Mouse (Mus musculus): ENCODE results near the gene Slc39a1.
"Not testable (repeated sequence)": the region's sequence is repeated elsewhere in the genome, so short reads cannot be mapped to it uniquely, and the experiment has no call there.

Gene Slc39a1

GRCm38 (mm10) chr3:90265932-90266741, 18.2 kb downstream of the Slc39a1 start:
- peak; percentile 12 for DNase-seq (ENCODE audit: low read depth, low spot score)

- DNase-seq (ENCODE audit: low read depth, low spot score), result no peak
These were observed 19.2 kb downstream of the Slc39a1 start for GRCm38 (mm10) chr3:90266901-90267775.

- no peak for DNase-seq (ENCODE audit: low read depth, low spot score)
These were observed 20.2 kb downstream of the Slc39a1 start for GRCm38 (mm10) chr3:90268190-90268589.

- DNase-seq (ENCODE audit: low read depth, low spot score), result no peak
These were observed 21.0 kb downstream of the Slc39a1 start for GRCm38 (mm10) chr3:90268971-90269370.

- DNase-seq (ENCODE audit: low read depth, low spot score), result no peak
These were observed 22.8 kb downstream of the Slc39a1 start for GRCm38 (mm10) chr3:90270784-90271183.

GRCm38 (mm10) chr3:90272170-90272569, 24.2 kb downstream of the Slc39a1 start:
- no peak for DNase-seq (ENCODE audit: low read depth, low spot score)

GRCm38 (mm10) chr3:90273855-90274254, 25.9 kb downstream of the Slc39a1 start:
- no peak for DNase-seq (ENCODE audit: low read depth, low spot score)

DNA sequence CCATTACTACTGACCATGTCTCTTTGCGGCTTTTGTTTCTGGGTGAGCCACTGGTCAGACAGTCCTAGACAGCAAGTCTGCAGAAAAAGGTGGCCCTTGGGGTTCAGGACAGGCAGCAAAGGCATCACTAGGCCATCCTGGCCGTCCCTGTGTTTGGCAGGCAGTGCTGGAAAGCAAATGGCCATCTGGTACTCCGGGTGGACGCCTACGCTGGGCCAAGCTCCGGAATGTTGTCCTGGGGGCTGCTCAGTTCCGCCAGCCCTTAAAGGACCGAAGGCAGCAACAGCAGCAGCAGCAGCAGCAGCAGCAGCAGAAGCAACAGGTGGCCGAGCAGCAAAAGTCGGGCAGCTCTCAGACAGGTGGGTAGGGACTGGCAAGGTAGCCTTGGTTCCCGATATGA, 27.3 kb downstream of the Slc39a1 start:
- DNase-seq (ENCODE audit: low read depth, low spot score), result no peak

DNA sequence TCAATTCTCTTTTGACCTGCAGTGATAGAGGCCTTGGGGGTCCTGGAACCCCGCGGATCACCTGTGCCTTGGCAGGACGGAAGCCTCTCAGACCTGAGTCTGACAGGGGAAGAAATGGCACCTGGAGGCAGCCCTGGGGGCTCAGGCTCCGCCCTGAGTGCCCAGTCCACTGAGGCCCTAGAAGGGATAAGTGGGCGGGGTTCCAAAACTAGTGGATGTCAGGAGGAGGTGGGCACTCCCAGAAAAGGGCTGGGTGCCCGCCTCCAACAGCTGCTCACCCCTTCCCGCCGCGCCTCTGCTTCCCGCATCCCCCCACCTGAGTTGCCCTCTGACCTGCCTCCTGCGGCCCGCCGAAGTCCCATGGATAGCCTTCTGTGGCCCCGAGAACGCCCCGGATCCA, 28.9 kb downstream of the Slc39a1 start:
- no peak for DNase-seq (ENCODE audit: low read depth, low spot score)

DNA sequence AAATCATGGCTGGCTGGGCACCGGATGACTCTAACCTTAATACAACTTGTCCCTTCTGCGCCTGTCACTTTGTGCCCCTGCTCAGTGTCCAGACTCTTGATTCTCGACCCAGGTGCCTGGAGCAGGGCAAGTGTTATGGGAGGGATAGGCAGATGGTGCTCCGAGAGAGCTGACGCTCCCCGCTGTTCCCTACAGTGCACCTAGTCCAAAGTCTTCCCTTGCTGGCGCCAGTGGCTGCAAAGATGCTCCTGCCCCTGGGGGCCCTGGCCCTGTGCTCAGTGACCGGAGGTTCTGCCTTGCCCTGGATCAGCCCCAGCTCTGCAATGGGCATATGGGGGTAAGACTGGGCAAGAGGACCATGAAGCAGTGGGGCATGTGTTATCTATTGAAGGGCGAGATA, 29.8 kb downstream of the Slc39a1 start:
- no peak for DNase-seq (ENCODE audit: low read depth, low spot score)

- no peak for DNase-seq (ENCODE audit: low read depth, low spot score)
These were observed 30.2 kb downstream of the Slc39a1 start for GRCm38 (mm10) chr3:90278211-90278610.

DNA sequence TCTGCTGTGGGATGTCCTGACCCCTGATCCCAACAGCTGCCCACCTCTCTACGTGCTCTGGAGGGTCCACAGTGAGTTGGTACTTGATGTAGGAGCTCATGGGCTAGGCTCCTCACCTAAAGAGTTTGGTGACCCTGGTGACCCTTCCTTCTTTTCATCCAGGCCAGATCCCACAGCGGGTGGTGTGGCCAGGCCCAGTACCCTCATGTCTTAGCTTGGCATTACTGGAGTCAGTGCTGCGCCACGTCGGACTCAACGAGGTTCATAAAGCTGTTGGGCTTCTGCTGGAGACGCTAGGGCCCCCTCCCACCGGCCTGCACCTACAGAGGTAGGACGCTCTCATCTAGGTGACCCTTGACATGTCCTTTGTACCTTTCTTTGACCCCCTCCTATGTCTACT, 31.2 kb downstream of the Slc39a1 start:
- DNase-seq (ENCODE audit: low read depth, low spot score), result no peak

DNA sequence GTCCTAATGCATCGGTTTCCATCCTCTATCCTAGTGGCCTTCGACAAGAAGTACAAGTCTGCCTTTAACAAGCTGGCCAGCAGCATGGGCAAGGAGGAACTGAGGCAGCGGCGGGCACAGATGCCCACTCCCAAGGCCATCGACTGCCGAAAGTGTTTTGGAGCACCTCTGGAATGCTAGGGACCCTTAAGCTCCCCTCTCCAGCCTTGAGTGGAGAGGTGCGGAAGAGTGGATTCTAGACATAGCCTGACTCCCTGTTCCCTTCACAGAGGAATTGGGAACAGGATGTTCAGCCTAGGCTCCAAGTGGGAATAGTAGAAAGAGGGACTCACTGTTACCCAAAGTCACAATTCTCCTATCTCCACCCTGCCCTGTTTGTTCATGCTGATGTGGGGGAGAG, 31.8 kb downstream of the Slc39a1 start:
- no peak for DNase-seq (ENCODE audit: low read depth, low spot score)

GRCm38 (mm10) chr3:90280708-90281107, 32.7 kb downstream of the Slc39a1 start:
- peak; percentile 36 for DNase-seq (ENCODE audit: low read depth, low spot score)

DNA sequence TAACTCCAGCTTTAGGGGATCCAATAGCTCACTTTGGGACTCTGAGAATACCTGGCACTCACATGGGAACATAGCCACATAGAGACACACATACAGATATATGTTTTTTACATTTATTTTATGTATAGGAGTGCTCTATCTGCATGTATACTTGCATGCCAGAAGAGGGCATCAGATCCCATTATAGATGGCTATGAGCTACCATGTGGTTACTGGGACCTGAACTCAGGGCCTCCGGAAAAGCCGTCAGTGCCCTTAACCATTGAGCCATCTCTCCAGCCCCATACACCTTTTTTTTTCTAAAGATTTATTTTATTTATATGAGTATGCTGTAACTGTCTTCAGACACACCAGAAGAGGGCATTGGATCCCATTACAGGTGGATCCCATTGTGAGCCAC, 36.2 kb downstream of the Slc39a1 start:
- DNase-seq (ENCODE audit: low read depth, low spot score), result no peak

- not testable (repeated sequence) for DNase-seq (ENCODE audit: low read depth, low spot score)
These were observed 41.4 kb downstream of the Slc39a1 start for GRCm38 (mm10) chr3:90289403-90289802.

DNA sequence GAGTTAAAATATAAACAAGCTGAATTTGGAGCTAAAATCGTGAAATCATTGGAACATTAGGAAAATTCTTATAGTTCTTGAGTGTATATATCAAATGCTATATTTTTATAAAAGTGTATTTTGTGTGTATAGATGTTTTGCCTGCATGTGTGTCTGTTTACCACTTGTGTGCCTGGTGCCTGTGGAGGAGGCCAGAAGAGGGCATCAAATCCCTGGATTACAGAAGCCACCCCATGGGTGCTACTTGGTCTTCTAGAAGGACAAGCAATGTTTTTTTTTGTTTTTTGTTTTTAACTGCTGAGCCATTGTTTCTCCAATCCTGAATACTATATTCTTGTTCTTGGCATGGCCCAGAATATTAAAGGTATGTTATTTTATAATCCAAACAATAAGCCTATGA, 42.6 kb downstream of the Slc39a1 start:
- DNase-seq (ENCODE audit: low read depth, low spot score), result no peak

GRCm38 (mm10) chr3:90291982-90292344, 44.0 kb downstream of the Slc39a1 start:
- no peak for DNase-seq (ENCODE audit: low read depth, low spot score)

DNA sequence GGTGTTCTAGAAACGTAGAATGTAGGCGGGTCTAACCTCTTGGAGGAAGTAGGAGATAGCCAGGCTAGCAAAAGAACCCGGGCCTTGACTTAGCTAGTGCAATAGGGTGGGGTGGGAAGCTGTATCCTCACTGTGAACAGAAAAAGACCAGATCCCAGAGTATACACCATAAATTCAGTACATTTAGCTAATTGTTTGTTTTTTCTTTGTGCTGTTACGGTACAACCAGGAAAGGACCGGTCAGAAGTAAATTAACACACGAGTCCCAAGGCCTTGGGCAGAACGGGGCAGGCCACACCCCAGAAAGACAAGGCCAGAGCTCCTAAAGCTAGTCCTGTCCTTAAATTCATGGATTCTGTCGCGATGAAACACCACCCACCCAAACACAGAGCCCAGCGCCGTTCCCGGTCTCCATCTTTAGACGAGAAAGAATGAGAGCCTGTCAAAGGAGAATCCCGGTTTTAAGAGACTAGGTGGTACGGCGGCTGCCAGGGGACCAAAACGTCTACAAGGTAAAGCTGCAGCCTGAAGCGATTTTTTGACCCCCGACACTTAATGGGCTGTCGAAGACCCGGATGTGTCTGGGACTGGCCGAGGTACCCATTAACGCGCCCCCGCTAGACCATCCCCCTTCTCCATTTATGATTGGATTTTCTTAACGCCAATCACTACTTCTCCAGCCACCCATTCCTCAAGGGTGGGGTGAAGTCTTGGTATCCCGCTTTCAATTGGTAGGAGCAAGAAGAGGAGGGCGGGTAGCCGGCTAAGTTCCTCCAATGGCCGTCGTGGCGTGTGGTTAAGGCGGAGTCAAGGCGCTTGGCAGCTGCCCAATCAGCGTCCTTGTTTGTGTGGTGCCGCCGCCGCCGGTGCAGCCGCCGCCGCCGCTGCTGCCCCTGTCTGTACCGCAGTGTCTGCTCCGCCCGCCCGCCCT, 44.6 kb downstream of the Slc39a1 start, which contains the start of gene Gatad2b:
TSS of gene Gatad2b (plus strand) at position 834 of the 931 bp plus-strand sequence.
- DNase-seq (ENCODE audit: low read depth, low spot score), result peak; percentile 100

GRCm38 (mm10) chr3:90293352-90294063, 45.5 kb downstream of the Slc39a1 start:
- no peak for DNase-seq (ENCODE audit: low read depth, low spot score)

GRCm38 (mm10) chr3:90294064-90294440, 46.1 kb downstream of the Slc39a1 start:
- DNase-seq (ENCODE audit: low read depth, low spot score), result peak; percentile 12
